Mouse (Mus musculus): ENCODE data around the gene Fem1a.

- TF ChIP-seq GATA1 (IDR thresholded peaks at IDR 0.05; ENCODE audit: borderline replicate concordance, low read length): no peak
- no peak for TF ChIP-seq FLI1 (IDR thresholded peaks at IDR 0.05; ENCODE audit: low read length)
These were observed 51.5 kb downstream of the Fem1a start for GRCm38 (mm10) chr17:56308088-56308487.
